Mouse (Mus musculus): ENCODE measurements around the gene Orai3. TPM values are rescaled to one million over a fixed set of nuclear protein-coding genes. Genes with fewer than 3 reads are reported as not detected.

Gene Orai3
- polyA plus RNA-seq, 1 experiment from 2014 or later = 10.3 TPM

DNA sequence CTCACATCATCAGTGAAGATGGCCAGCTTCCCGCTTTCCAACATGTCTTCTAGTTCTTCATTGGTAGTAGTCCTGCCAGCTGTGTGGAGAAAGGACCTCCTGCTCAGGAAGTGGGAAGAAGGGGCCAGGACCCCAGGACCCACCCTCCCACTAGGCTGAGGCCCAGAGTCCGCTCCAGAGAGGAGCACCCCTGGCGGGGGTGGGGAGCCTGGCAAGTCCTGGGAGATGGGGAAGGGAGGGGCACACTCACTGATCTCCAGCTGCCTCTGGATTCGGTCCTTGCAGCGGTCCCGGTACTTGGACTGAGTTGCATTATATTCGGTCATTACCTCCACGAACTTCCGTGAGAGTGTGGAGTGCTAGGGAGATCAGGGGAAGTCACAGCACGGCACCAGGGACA is 41.0 kb downstream of the Orai3 start:
- Histone ChIP-seq H3K36me3 (peaks cover 78% of the 10 kb centered on the region), H3K9me3 (no peaks in the 10 kb centered on the region), H3K27ac (no peak overlapping the region), H3K27me3 (ENCODE audit: insufficient read depth, poor library complexity, severe bottlenecking) (no peaks in the 10 kb centered on the region), H3K4me1 (replicated peaks) (peaks cover 1% of the 10 kb centered on the region; the same call in 1 of the 2 replicates), H3K4me3 (no peak overlapping the region)
- 73% methylated on average over 10 of the region's 10 CpGs for WGBS
- no peak for DNase-seq (ENCODE audit: low spot score)

DNA sequence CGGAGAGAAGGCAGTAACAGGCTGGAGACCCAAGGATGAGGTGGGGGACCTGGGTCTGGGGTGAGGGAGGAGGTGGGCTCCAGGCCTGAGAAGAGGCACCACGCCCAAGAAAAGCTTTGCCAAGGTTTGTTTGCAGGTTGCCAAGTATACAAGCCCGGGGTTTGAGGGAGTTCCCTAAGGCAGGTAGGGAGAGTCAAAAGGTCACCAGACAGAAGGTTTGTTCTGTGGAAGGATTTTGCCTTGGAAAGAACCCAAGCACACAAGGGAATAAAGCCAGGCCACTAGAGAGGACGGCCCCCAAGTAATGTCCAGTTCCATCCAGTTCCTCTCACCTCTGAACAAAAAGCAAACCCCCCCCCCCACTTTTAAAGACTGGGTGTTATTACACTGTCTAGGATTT is 41.6 kb downstream of the Orai3 start:
- Histone ChIP-seq H3K36me3 (peaks cover 77% of the 10 kb centered on the region), H3K27ac (no peak overlapping the region), H3K27me3 (ENCODE audit: insufficient read depth, poor library complexity, severe bottlenecking) (no peaks in the 10 kb centered on the region), H3K9me3 (no peaks in the 10 kb centered on the region), H3K4me3 (no peak overlapping the region), H3K4me1 (replicated peaks) (peaks cover 6% of the 10 kb centered on the region; the same call in 1 of the 2 replicates)
- WGBS = 92% methylated on average over 4 of the region's 4 CpGs
- no peak for DNase-seq (ENCODE audit: low spot score)

DNA sequence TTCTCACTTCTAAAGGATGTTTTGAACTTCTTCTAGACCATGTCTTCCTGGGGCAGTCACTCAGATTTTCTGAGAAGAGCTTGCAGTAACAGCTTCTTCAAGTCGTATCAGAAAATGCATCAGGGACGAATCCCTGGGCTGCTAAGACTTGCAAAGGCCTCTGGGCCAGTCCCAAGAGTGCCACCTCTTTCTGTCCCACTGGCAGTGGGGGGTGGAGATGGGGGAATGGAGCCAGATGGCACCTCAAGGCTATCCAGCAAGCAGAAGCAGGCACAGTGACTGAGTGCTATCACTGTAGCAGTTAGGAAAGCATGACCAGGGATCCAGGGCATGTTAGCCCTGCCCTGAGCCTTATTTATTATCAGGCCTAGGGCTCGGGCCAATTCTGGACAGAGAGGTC is 42.7 kb downstream of the Orai3 start:
- H3K27ac ChIP-seq = no peak overlapping the region
- no peak overlapping the region for H3K4me3 ChIP-seq
- WGBS = 88% methylated on average over 3 of the region's 3 CpGs
- H3K4me1 ChIP-seq (replicated peaks) = peaks cover 6% of the 10 kb centered on the region
- H3K9me3 ChIP-seq = no peaks in the 10 kb centered on the region
- H3K36me3 ChIP-seq = peaks cover 67% of the 10 kb centered on the region
- H3K27me3 ChIP-seq (ENCODE audit: insufficient read depth, poor library complexity, severe bottlenecking) = no peaks in the 10 kb centered on the region
- no peak for DNase-seq (ENCODE audit: low spot score)

DNA sequence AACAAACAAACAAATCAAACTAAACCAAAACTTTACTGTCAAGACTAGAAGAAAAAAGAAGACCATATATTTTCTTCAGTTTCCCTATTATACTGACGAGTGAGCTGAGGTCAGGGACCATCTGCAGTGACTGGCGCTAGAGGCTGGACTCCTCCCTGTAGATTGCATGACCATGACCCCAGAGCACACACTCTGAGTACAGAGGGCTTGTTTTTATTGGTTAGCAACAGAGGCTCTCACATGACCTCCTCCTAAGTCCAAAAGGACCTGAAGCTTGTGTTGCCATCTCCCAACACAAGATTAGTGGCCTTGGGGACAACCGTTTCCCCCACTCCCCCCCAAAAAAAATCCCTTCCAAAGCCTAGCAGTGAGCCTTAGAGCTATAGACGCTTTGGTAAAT is 44.2 kb downstream of the Orai3 start:
- Histone ChIP-seq H3K27me3 (ENCODE audit: insufficient read depth, poor library complexity, severe bottlenecking) (no peaks in the 10 kb centered on the region), H3K9me3 (no peaks in the 10 kb centered on the region), H3K4me3 (no peak overlapping the region), H3K36me3 (peaks cover 65% of the 10 kb centered on the region), H3K27ac (no peak overlapping the region), H3K4me1 (replicated peaks) (peaks cover 6% of the 10 kb centered on the region)
- DNase-seq (ENCODE audit: low spot score) = no peak
- 90% methylated on average over 4 of the region's 4 CpGs for WGBS

GRCm38 (mm10) chr7:127814241-127814921 is 44.8 kb downstream of the Orai3 start:
- Histone ChIP-seq H3K27ac (no peak overlapping the region), H3K36me3 (peaks cover 61% of the 10 kb centered on the region), H3K4me3 (no peak overlapping the region), H3K9me3 (no peaks in the 10 kb centered on the region), H3K4me1 (replicated peaks) (peaks cover 6% of the 10 kb centered on the region), H3K27me3 (ENCODE audit: insufficient read depth, poor library complexity, severe bottlenecking) (no peaks in the 10 kb centered on the region)
- DNase-seq (ENCODE audit: low spot score) = no peak
- WGBS = 88% methylated on average over 19 of the region's 19 CpGs

- 92% methylated on average over 15 of the region's 15 CpGs for WGBS
- H3K27ac ChIP-seq = peak overlapping the region; percentile 64
- DNase-seq (ENCODE audit: low spot score) = no peak
- H3K36me3 ChIP-seq = peaks cover 53% of the 10 kb centered on the region
- H3K4me1 ChIP-seq (replicated peaks) = peaks cover 6% of the 10 kb centered on the region
- H3K27me3 ChIP-seq (ENCODE audit: insufficient read depth, poor library complexity, severe bottlenecking) = no peaks in the 10 kb centered on the region
- H3K9me3 ChIP-seq = no peaks in the 10 kb centered on the region
- no peak overlapping the region for H3K4me3 ChIP-seq
Observed at GRCm38 (mm10) chr7:127815116-127815665, 45.6 kb downstream of the Orai3 start.

DNA sequence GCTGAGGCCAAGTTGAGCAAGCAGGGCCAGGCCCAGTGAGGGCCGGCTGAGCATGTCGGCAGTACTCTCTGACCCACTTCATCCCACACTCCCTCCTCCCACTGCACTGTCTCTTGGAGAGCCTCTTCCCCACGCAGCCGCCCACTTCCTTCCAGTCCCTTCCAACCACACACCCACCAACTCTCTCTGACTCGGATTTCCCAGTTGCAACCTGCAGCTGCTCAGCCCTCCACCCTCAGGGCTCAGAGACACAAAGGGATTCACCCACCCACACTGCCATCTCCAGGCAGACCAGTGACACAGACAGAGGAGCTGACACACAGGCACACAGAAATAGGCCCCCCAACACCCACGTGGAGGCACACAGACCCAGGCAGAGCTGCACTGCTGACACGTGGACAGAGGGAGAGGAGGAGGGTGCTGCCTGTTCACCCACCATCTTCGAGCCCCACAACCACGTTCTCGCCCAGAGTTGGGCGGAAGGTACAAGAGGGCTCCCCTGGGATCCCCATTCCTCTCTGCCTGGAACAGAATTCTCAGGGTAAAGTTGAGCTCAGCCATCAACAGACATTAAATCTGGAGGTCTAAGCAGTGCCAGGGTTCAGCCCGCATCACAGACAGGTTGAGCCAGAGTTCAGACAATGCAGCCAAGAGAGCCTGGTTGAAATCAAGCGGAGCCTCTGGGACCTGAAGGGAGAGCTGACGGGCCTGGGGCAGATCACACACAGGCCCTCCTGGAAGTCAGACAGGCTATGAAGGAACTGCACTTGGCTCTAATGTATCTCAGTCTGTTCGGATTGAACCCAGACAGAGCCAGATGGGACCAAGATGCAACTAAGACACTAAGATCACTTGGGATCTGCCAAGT is 46.6 kb downstream of the Orai3 start:
- Histone ChIP-seq H3K4me1 (replicated peaks) (peaks cover 12% of the 10 kb centered on the region), H3K36me3 (peaks cover 45% of the 10 kb centered on the region), H3K9me3 (no peaks in the 10 kb centered on the region), H3K27me3 (ENCODE audit: insufficient read depth, poor library complexity, severe bottlenecking) (no peaks in the 10 kb centered on the region), H3K4me3 (no peak overlapping the region), H3K27ac (peak overlapping the region; percentile 64)
- DNase-seq (ENCODE audit: low spot score) = peak; percentile 29
- WGBS = 68% methylated on average over 15 of the region's 15 CpGs

DNA sequence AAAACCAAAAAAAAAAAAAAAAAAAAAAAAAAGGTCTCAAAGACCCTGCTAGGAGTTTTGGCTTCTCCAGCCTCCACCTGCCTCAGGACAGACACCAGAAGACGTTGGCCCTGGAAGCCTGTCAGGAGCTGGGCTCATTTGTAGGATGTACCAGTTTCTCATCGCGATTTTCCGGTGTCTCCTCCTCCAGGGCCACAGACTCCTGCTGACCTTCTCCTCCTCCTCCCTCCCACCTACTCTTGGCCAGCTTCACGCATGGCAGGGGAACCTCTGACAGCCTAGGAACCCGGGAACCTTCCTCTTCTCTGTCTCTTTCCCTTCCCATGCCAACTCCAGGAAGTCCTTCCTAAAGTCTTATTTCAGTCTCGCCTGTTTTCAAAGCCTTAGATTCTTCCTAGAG is 47.4 kb downstream of the Orai3 start:
- Histone ChIP-seq H3K27me3 (ENCODE audit: insufficient read depth, poor library complexity, severe bottlenecking) (no peaks in the 10 kb centered on the region), H3K27ac (no peak overlapping the region), H3K4me3 (no peak overlapping the region), H3K9me3 (no peaks in the 10 kb centered on the region), H3K4me1 (replicated peaks) (peaks cover 20% of the 10 kb centered on the region), H3K36me3 (peaks cover 36% of the 10 kb centered on the region)
- no peak for DNase-seq (ENCODE audit: low spot score)
- WGBS = 70% methylated on average over 7 of the region's 7 CpGs

DNA sequence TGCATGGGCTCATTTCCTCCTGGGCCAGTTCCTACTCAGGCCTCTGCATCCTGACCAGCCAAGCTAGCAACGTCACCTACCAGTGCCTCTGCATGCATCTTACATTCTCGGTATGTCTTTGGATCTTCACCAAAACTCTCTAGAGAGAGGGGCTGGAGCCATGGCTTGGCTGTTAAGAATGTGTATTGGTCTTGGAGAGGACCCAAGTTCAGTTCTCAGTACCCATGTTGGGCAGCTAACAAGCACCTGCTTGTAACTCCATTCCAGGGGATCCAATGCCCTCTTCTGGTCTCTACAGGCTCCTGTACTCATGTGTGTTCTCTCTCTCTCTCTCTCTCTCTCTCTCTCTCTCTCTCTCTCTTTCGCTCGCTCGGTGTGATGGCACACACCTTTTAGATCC is 48.2 kb downstream of the Orai3 start:
- Histone ChIP-seq H3K9me3 (no peaks in the 10 kb centered on the region), H3K27ac (no peak overlapping the region), H3K4me1 (replicated peaks) (peaks cover 23% of the 10 kb centered on the region), H3K4me3 (no peak overlapping the region), H3K27me3 (ENCODE audit: insufficient read depth, poor library complexity, severe bottlenecking) (no peaks in the 10 kb centered on the region), H3K36me3 (peaks cover 29% of the 10 kb centered on the region)
- 95% methylated on average over 5 of the region's 5 CpGs for WGBS
- no peak for DNase-seq (ENCODE audit: low spot score)

- H3K27me3 ChIP-seq (ENCODE audit: insufficient read depth, poor library complexity, severe bottlenecking) = 0 out of 2 replicates have a peak, but pooled peaks cover 3% of the 10 kb centered on the region
- no peak for DNase-seq (ENCODE audit: low spot score)
- H3K9me3 ChIP-seq = no peaks in the 10 kb centered on the region
- peak overlapping the region; percentile 70 for H3K27ac ChIP-seq
- peaks cover 6% of the 10 kb centered on the region; the same call in 1 of the 2 replicates for H3K36me3 ChIP-seq
- 73% methylated on average over 13 of the region's 13 CpGs for WGBS
- peaks cover 44% of the 10 kb centered on the region for H3K4me1 ChIP-seq (replicated peaks)
- H3K4me3 ChIP-seq = no peak overlapping the region
Observed at GRCm38 (mm10) chr7:127820836-127821509, 51.4 kb downstream of the Orai3 start.

DNA sequence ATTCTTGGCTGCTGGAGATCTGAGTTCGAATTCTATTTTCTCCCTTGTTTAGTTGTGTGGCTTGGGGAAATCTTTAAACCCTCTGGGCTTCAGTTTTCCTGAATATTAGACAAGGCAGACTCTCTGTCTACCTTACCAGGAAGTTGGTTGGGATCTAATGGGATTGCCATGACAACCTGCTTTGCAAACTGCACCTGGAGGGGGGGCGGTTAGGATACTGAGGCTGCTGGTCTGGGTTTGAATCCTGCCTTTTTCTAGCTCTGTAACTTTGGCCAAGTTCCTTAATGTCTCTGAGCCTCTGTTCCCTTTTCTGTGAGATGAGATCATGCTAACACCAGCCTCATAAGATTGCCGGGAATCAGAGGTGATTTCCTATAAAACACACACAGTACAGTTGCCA is 52.9 kb downstream of the Orai3 start:
- Histone ChIP-seq H3K27me3 (ENCODE audit: insufficient read depth, poor library complexity, severe bottlenecking) (0 out of 2 replicates have a peak, but pooled peaks cover 3% of the 10 kb centered on the region), H3K9me3 (no peaks in the 10 kb centered on the region), H3K4me1 (replicated peaks) (peaks cover 42% of the 10 kb centered on the region), H3K27ac (no peak overlapping the region), H3K4me3 (no peak overlapping the region), H3K36me3 (peaks cover 5% of the 10 kb centered on the region; the same call in 1 of the 2 replicates)
- no peak for DNase-seq (ENCODE audit: low spot score)
- WGBS = 95% methylated on average over 3 of the region's 3 CpGs

- peak overlapping the region; percentile 93 for H3K27ac ChIP-seq
- DNase-seq (ENCODE audit: low spot score) = no peak
- 0 out of 2 replicates have a peak, but pooled peaks cover 3% of the 10 kb centered on the region for H3K27me3 ChIP-seq (ENCODE audit: insufficient read depth, poor library complexity, severe bottlenecking)
- peak overlapping the region; percentile 90 for H3K4me3 ChIP-seq
- no peaks in the 10 kb centered on the region for H3K36me3 ChIP-seq
- 62% methylated on average over 11 of the region's 11 CpGs for WGBS
- peaks cover 42% of the 10 kb centered on the region for H3K4me1 ChIP-seq (replicated peaks)
- no peaks in the 10 kb centered on the region for H3K9me3 ChIP-seq
Observed at GRCm38 (mm10) chr7:127823236-127824171, 53.9 kb downstream of the Orai3 start.
